Mouse (Mus musculus) midbrain, postnatal 0 days (tissue): Measurements from ENCODE around the gene Slc35f2. TPM values are rescaled to one million over a fixed set of nuclear protein-coding genes. Genes with fewer than 3 reads are reported as not detected.

Source experiments
- ATAC-seq: fragments of 200-750 bp; cut with Nextera tagmentation; 2 replicates; pipeline ENCODE4 v1.8.0; 2017; ENCODE audit warnings: moderate number of reproducible peaks, mild to moderate bottlenecking, moderate TSS enrichment, moderate library complexity; ENCODE audit not compliant: low FRiP score
- DNase-seq: peaks from one replicate; pipeline ENCODE4 v3.0.0-alpha.2; 2015; ENCODE audit warnings: low spot score
- H3K27ac ChIP-seq: fragments of 300-500 bp; sonication (generic); 2 replicates; pipeline ENCODE4 v1.5.1; 2014; ENCODE audit warnings: low read depth, mild to moderate bottlenecking, low read length, mixed read lengths
- H3K27me3 ChIP-seq: fragments of 300-500 bp; sonication (generic); 2 replicates; pipeline ENCODE4 v1.6.1; 2014; ENCODE audit warnings: low read length, control low read depth, mixed read lengths; ENCODE audit not compliant: insufficient read depth
- H3K36me3 ChIP-seq: fragments of 300-500 bp; sonication (generic); 2 replicates; pipeline ENCODE4 v1.6.1; 2014; ENCODE audit warnings: low read length, control low read depth, mixed read lengths; ENCODE audit not compliant: insufficient read depth
- H3K4me1 ChIP-seq: fragments of 300-500 bp; sonication (generic); 2 replicates; pipeline ENCODE4 v1.6.1; 2014; ENCODE audit warnings: mild to moderate bottlenecking, control low read depth, antibody characterized with exemption, low read length, mixed read lengths; ENCODE audit not compliant: insufficient read depth
- H3K4me2 ChIP-seq: fragments of 300-500 bp; sonication (generic); 2 replicates; pipeline ENCODE4 v1.6.1; 2014; ENCODE audit warnings: low read depth, mild to moderate bottlenecking, low read length, mixed read lengths; ENCODE audit not compliant: poor library complexity, severe bottlenecking
- H3K4me3 ChIP-seq: fragments of 300-500 bp; sonication (generic); 2 replicates; pipeline ENCODE4 v1.5.1; 2014; ENCODE audit warnings: low read depth, mild to moderate bottlenecking, low read length, moderate library complexity
- H3K9ac ChIP-seq: fragments of 300-500 bp; sonication (generic); replicated peaks from 2 replicates; pipeline ENCODE4 v1.6.1; 2014; ENCODE audit warnings: mild to moderate bottlenecking, low read length, moderate library complexity, mixed read lengths; ENCODE audit not compliant: poor library complexity, severe bottlenecking
- H3K9me3 ChIP-seq: fragments of 300-500 bp; sonication (generic); 2 replicates; pipeline ENCODE4 v1.6.1; 2016; ENCODE audit warnings: low read length, control low read depth
- CTCF ChIP-seq: IDR thresholded peaks from 2 replicates; pipeline ENCODE4 v1.5.1; 2016; ENCODE audit warnings: antibody characterized with exemption, mild to moderate bottlenecking
- WGBS: fragments of 180-500 bp; shearing (Covaris S2); extraction: QIAGEN DNeasy Blood & Tissue Kit; methylation state at CpG from one replicate; pipeline ENCODE4 v1.1.7; 2014; 5-methylcytosine and 5-hydroxymethylcytosine counted together
- polyA plus RNA-seq: library from polyadenylated mRNA; unstranded; fragments of >200 nt; fragmentation: Nextera tagmentation; extraction: Ambion mirVana; gene quantifications from 2 replicates; pipeline ENCODE4 v1.2.1, GENCODE M21; 2015
- total RNA-seq: library from RNA; depleted of rRNA; stranded (reverse); fragments of >200 nt; gene quantifications from 2 replicates; pipeline ENCODE4 v1.2.3, GENCODE M21; 2014; rRNA removed

The Slc35f2 gene
- total RNA-seq: 14.8 and 15.4 TPM in 2 replicates
- 15.3 and 16.5 TPM in 2 replicates for polyA plus RNA-seq

- DNase-seq: peak; percentile 57
- Histone ChIP-seq H3K27me3 (0 out of 2 replicates have a peak, but pooled peaks cover 16% of the 10 kb centered on the region), H3K4me1 (no peaks in the 10 kb centered on the region), H3K9me3 (no peaks in the 10 kb centered on the region), H3K36me3 (no peaks in the 10 kb centered on the region), H3K4me3 (peak within 1 kb of the TSS; percentile 71), H3K9ac (peak within 1 kb of the TSS; percentile 70), H3K27ac (no peak within 1 kb of the TSS; the same call in none of the 2 replicates), H3K4me2 (peak within 1 kb of the TSS; percentile 91)
- peak; percentile 87 for ATAC-seq
- peak; percentile 29; the same call in 1 of the 2 replicates for TF ChIP-seq CTCF
- 1% methylated on average over 50 of the region's 50 CpGs for WGBS
These were observed at the start of gene Slc35f2 for GRCm38 (mm10) chr9:53771344-53772021. Gene Slc35f2 (plus strand): TSS chr9:53771538.

DNA sequence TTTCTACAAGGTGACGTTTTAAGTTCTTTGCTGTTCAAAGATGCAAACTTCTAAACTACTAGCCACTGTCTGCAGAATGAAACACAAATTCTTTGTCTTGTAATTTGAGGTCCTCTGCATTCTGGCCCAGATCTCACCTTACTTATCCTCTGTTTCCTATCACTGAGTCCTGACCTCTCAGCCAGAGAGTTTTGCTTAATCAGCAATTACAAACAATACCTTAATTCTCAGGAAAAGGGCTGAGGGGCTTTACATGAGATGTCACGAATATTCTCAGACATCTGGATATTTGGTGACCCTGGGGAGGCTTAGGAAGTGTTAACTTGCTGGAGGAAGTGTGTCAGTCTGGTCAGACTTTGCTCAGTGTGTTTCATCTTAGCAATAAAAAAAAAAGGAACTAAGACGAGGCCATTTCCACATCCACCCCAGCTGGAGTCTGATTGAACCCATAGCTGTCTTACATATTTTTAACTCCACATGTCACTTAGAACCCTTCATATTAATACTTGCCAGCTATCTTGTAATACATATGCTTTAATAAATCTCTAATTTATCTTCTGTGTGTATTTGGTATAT is 30.4 kb upstream of the Slc35f2 start:
- H3K27ac ChIP-seq: no peak overlapping the region
- H3K4me3 ChIP-seq: no peak overlapping the region
- no peaks in the 10 kb centered on the region for H3K4me1 ChIP-seq
- DNase-seq: no peak
- ATAC-seq: no peak
- no peak for TF ChIP-seq CTCF
- no peaks in the 10 kb centered on the region for H3K9me3 ChIP-seq
- H3K27me3 ChIP-seq: no peaks in the 10 kb centered on the region
- H3K9ac ChIP-seq: no peak overlapping the region
- 54% methylated on average over 3 of the region's 3 CpGs for WGBS
- H3K36me3 ChIP-seq: no peaks in the 10 kb centered on the region
- H3K4me2 ChIP-seq: no peak overlapping the region

GRCm38 (mm10) chr9:53750411-53750810 is 20.9 kb upstream of the Slc35f2 start:
- no peak for TF ChIP-seq CTCF
- H3K4me1 ChIP-seq: no peaks in the 10 kb centered on the region
- no peaks in the 10 kb centered on the region for H3K36me3 ChIP-seq
- H3K27ac ChIP-seq: no peak overlapping the region
- H3K9ac ChIP-seq: no peak overlapping the region
- DNase-seq (no peak), ATAC-seq (no peak)
- 88% methylated on average over 13 of the region's 13 CpGs for WGBS
- H3K4me3 ChIP-seq: no peak overlapping the region
- H3K4me2 ChIP-seq: no peak overlapping the region
- no peaks in the 10 kb centered on the region for H3K9me3 ChIP-seq
- no peaks in the 10 kb centered on the region for H3K27me3 ChIP-seq

- ATAC-seq (no peak), DNase-seq (no peak)
- Histone ChIP-seq H3K27ac (no peak overlapping the region), H3K9me3 (no peaks in the 10 kb centered on the region), H3K4me2 (no peak overlapping the region), H3K4me1 (no peaks in the 10 kb centered on the region), H3K36me3 (no peaks in the 10 kb centered on the region), H3K27me3 (no peaks in the 10 kb centered on the region), H3K4me3 (no peak overlapping the region), H3K9ac (no peak overlapping the region)
- WGBS: 56% methylated on average over 5 of the region's 5 CpGs
- peak; percentile 23; the same call in 1 of the 2 replicates for TF ChIP-seq CTCF
These were observed 20.4 kb upstream of the Slc35f2 start for GRCm38 (mm10) chr9:53750899-53751298.

DNA sequence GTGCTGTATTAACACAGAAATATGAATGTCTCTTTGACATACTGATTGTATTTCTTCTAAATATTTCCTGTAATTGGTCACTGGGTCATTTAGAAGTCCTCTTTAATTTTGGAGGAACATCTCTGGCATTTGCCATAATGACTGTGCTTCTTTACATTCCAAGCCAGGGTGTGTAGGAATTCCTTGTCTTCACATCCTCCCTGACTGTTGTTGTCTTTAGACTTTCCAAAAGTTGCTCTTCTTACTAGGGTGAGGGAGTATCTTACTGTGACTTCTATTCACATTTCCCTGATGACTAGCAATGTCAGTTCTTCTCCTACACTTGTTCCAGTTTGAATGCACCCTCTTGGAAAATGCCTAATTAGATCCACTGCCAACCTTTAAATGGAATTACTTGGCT is 16.5 kb upstream of the Slc35f2 start:
- Histone ChIP-seq H3K4me1 (no peaks in the 10 kb centered on the region), H3K4me3 (no peak overlapping the region), H3K36me3 (no peaks in the 10 kb centered on the region), H3K27ac (no peak overlapping the region), H3K4me2 (no peak overlapping the region), H3K9me3 (no peaks in the 10 kb centered on the region), H3K9ac (no peak overlapping the region), H3K27me3 (no peaks in the 10 kb centered on the region)
- no peak for ATAC-seq
- DNase-seq: no peak
- no peak for TF ChIP-seq CTCF

DNA sequence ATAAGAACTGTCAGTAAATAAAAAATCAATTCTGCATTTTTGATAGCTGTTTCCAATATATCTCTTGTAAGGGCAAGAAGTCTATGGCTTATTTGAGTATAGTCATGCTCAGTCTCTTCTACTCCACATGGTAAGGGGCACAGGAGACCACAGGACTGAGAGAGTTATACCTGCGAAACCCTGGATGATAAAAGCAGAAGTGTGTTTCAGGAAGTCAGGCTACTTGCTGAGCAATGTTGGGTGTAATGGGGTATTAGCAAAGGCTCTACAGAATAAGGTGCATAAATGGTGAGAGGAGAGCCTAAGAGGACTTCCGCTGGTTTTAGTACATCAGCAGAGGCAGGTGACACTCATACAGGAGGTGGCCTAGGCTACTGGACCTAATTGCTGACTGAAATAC is 13.2 kb upstream of the Slc35f2 start:
- Histone ChIP-seq H3K36me3 (no peaks in the 10 kb centered on the region), H3K9me3 (no peaks in the 10 kb centered on the region), H3K4me2 (no peak overlapping the region), H3K9ac (no peak overlapping the region), H3K4me3 (no peak overlapping the region), H3K27ac (no peak overlapping the region), H3K4me1 (no peaks in the 10 kb centered on the region), H3K27me3 (no peaks in the 10 kb centered on the region)
- WGBS: 97% methylated on average over 2 of the region's 2 CpGs
- no peak for DNase-seq
- no peak for ATAC-seq
- no peak for TF ChIP-seq CTCF
